Mouse (Mus musculus): Measurements from ENCODE around the gene Atf7ip.

DNA sequence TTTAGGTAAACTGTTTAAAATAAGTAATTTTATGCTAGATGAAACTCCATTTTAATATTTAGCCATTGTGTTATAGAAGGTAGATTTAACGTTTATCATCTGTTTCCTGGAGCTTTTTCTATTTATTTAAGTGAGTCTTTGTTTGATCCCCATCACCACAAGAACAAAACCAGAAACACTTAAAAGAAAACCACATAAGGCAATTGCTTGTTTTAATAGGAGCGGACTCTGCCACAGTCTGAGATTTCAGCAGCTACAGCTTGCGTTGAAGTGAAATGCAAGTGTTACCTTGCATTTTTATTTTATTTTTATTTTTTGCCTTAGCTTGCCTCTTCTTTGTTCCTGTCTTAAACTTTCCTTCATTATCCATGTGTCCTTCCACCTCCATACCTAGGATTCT is 43.6 kb downstream of the Atf7ip start:
- TF ChIP-seq CTCF (IDR thresholded peaks at IDR 0.05; ENCODE audit: low read depth, low read length) (no peak), POLR2A (IDR thresholded peaks at IDR 0.05; ENCODE audit: insufficient read depth, low read length) (no peak)
